Mouse (Mus musculus) Muller cell, postnatal 12 days (primary cell): ENCODE measurements around the gene Siae.

Experiments
- DNase-seq: peaks from one replicate; pipeline ENCODE4 v3.0.0-alpha.2; 2015; ENCODE audit errors: inconsistent ontology term

The Siae gene

GRCm38 (mm10) chr9:37625129-37625528, 69.6 kb downstream of the Siae start:
- DNase-seq, result peak; percentile 19

- no peak for DNase-seq
These were observed 70.1 kb downstream of the Siae start for GRCm38 (mm10) chr9:37625641-37626040.

GRCm38 (mm10) chr9:37626103-37626567, 70.6 kb downstream of the Siae start:
- DNase-seq, result peak; percentile 14

GRCm38 (mm10) chr9:37627263-37627662, 71.8 kb downstream of the Siae start:
- DNase-seq, result no peak

GRCm38 (mm10) chr9:37628581-37628980, 73.1 kb downstream of the Siae start:
- DNase-seq, result no peak

- no peak for DNase-seq
These were observed 74.4 kb downstream of the Siae start for GRCm38 (mm10) chr9:37629941-37630340.

GRCm38 (mm10) chr9:37632305-37632704, 76.8 kb downstream of the Siae start:
- DNase-seq, result no peak

GRCm38 (mm10) chr9:37634269-37634668, 78.8 kb downstream of the Siae start:
- no peak for DNase-seq

GRCm38 (mm10) chr9:37636335-37636734, 80.8 kb downstream of the Siae start:
- DNase-seq, result peak; percentile 49

GRCm38 (mm10) chr9:37636800-37637542, 81.5 kb downstream of the Siae start:
- peak; percentile 77 for DNase-seq

GRCm38 (mm10) chr9:37638721-37639120, 83.2 kb downstream of the Siae start:
- no peak for DNase-seq

GRCm38 (mm10) chr9:37646246-37646645, 90.7 kb downstream of the Siae start:
- DNase-seq, result no peak

- DNase-seq, result no peak
These were observed 95.1 kb downstream of the Siae start for GRCm38 (mm10) chr9:37650639-37651038.

GRCm38 (mm10) chr9:37653836-37654235, 98.3 kb downstream of the Siae start:
- no peak for DNase-seq

- DNase-seq, result peak; percentile 14
These were observed 100.5 kb downstream of the Siae start for GRCm38 (mm10) chr9:37655961-37656360.

- DNase-seq, result peak; percentile 50
These were observed 101.0 kb downstream of the Siae start for GRCm38 (mm10) chr9:37656439-37656881.

GRCm38 (mm10) chr9:37656931-37657481, 101.5 kb downstream of the Siae start, which contains the start of gene Tbrg1:
Gene Tbrg1, minus strand, starts transcription at chr9:37657312.
- peak; percentile 86 for DNase-seq

- DNase-seq, result no peak
These were observed 103.9 kb downstream of the Siae start for GRCm38 (mm10) chr9:37659413-37659812.

- DNase-seq, result no peak
These were observed 107.7 kb downstream of the Siae start for GRCm38 (mm10) chr9:37663210-37663609.

GRCm38 (mm10) chr9:37664604-37665003, 109.1 kb downstream of the Siae start:
- peak; percentile 16 for DNase-seq

- no peak for DNase-seq
These were observed 110.5 kb downstream of the Siae start for GRCm38 (mm10) chr9:37666045-37666444.

GRCm38 (mm10) chr9:37669115-37669514, 113.6 kb downstream of the Siae start, which contains the start of gene Panx3:
Gene Panx3, minus strand, starts transcription at chr9:37669235.
- peak; percentile 58 for DNase-seq

GRCm38 (mm10) chr9:37669678-37670077, 114.2 kb downstream of the Siae start:
- no peak for DNase-seq
